Mouse (Mus musculus): ENCODE data around the gene Arl11. TPM values are rescaled to one million over a fixed set of nuclear protein-coding genes. Genes with fewer than 3 reads are reported as not detected.

The Arl11 gene
- total RNA-seq, 2 experiments from 2014 or later, result 0.48 to 0.68 TPM

GRCm38 (mm10) chr14:61327618-61328450 lies 18.3 kb downstream of the Arl11 start:
- peak; percentile 79 for DNase-seq

DNA sequence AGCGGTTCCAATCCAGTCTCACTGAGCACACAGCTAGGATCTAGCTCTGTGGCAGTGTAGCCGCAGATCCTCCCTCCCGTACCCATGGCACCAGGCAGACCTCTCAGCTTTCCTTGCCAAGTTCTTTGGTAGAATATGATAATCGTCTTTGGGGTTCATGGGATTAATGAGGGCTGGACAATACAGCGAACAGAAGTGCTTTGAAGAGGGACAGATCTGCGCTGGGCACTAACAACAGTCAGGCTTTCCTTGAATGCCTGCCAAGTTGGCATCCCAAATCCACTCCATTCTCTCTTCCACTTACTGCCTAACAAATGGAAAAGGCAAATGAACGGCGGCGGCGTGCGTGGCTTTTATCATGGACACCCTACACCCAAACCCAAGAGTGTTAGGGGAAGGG lies 21.0 kb downstream of the Arl11 start:
- no peak for DNase-seq

GRCm38 (mm10) chr14:61330996-61331561 lies 21.5 kb downstream of the Arl11 start:
- peak; percentile 88 for DNase-seq

- no peak for DNase-seq
These were observed 29.8 kb downstream of the Arl11 start for GRCm38 (mm10) chr14:61339381-61339780.

- DNase-seq, result no peak
These were observed 35.0 kb downstream of the Arl11 start for GRCm38 (mm10) chr14:61344590-61344989.

- peak; percentile 34 for DNase-seq
These were observed 37.5 kb downstream of the Arl11 start for GRCm38 (mm10) chr14:61346827-61347698.

- DNase-seq, result no peak
These were observed 40.3 kb downstream of the Arl11 start for GRCm38 (mm10) chr14:61349876-61350275.

GRCm38 (mm10) chr14:61350808-61351207 lies 41.3 kb downstream of the Arl11 start:
- DNase-seq, result no peak

DNA sequence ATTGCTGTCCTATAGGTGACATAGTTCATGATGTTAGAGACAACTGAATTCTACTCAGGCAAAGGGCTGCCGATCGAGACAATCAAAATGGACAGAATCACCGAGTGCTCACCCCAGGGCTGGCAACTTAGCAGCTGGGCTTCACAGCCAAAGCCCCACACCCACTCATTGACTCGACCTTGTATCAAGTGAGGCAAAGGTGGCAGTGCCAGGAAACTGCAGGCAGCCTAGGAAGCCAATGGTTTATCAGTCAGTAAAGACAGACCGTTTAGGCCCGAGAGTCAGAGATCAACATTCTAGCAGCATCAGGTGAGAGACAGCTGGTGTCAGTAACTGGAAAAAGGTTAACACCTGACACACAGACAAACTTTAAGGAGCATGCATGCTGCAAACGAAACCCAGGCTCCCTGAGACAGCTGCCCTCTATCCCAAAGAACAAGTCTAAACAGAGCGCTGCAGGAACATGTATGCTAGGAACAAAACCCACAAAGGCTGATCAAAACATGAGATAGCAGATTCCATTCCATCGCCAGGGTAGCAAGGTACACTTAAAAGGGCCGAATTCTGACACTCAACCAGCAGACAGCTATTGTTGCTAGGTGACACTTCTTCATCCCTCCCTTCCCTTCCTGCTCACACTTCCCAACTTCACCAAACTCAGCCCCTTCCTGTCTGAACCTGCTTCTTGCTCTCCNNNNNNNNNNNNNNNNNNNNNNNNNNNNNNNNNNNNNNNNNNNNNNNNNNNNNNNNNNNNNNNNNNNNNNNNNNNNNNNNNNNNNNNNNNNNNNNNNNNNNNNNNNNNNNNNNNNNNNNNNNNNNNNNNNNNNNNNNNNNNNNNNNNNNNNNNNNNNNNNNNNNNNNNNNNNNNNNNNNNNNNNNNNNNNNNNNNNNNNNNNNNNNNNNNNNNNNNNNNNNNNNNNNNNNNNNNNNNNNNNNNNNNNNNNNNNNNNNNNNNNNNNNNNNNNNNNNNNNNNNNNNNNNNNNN lies 45.0 kb downstream of the Arl11 start:
- no peak for DNase-seq

DNA sequence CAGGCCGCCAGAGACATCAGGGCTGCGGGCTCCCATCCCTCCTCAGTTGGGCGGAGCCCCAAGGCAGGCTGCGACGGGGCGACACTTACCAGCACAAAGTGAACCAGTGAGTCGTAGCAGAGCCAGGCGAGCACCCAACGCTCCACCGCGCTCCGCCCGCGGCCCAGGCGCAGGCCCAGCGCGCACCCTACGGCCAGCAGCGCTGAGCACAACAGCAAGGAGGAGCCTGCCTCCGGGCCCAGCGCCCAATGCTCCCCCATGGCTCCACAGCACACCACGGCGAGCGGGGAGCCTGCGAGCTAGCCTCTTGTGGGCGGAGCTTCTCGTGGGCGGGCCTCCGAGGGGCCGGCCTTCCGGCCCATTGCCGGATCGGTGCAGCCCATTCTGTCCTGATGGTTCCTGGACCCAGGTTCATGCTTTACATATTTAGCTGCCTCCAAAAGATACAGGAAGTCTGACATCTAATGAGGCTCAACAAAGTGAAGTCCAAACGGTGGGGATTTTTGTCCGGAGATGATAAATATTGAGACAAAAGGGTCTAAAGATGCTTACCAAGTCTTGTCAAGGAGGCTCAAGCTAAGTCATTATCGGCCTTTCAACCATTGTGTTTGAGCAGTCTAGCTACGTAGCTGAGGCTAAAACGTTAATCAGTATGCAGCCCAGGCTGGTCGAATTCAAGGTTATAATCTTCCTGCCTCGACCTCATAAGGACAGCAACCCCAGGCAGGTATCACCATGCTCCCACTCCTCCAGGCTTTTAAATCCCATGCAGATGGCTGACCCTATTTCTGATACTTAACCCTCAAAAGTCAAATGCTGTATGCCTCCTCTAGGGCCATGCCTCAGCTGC lies 50.8 kb downstream of the Arl11 start, which contains the start of gene Ebpl:
Ebpl (minus strand) TSS at position 309 of the 850 bp plus-strand sequence.
- peak; percentile 92 for DNase-seq

GRCm38 (mm10) chr14:61360981-61361511 lies 51.5 kb downstream of the Arl11 start:
- DNase-seq, result no peak

Other genes starting within 250 kb of the Arl11 start
- 10 to 100 TPM; 37.0 to 39.3 TPM for gene Sacs, start 171.3 kb upstream of the Arl11 start, total RNA-seq (2021)
- 100 to 1,000 TPM; 145 to 172 TPM for gene Sgcg, start 51.3 kb upstream of the Arl11 start, total RNA-seq (2021)
- gene Ebpl, start 50.7 kb downstream of the Arl11 start, total RNA-seq (2021), result 1 to 10 TPM; 2.0 to 2.1 TPM
- 10 to 100 TPM; 40.2 to 41.4 TPM for gene Kpna3, start 130.1 kb downstream of the Arl11 start, total RNA-seq (2021)
- 10 to 100 TPM; 33.5 to 35.3 TPM for gene Spryd7, start 247.1 kb downstream of the Arl11 start, total RNA-seq (2021)